15 mouse cellular contexts compared by ENCODE assay signal in genomic region chr7:4860926-4861325, GRCm38 (mm10). TPM values are rescaled to one million over a fixed set of nuclear protein-coding genes. Genes with fewer than 3 reads are reported as not detected.
DNase-seq lines count a peak whose midpoint lies in the region; ATAC-seq and TF ChIP-seq lines count a peak whose summit lies in the region.
"Not testable (repeated sequence)": the region's sequence is repeated elsewhere in the genome, so short reads cannot be mapped to it uniquely, and the experiment has no call there.
"Had no signal": no experiment of that assay in that cellular context is flagged by ENCODE, and none has a peak within 500 bp of the region (broad histone marks: within the 10 kb centered on the region; RNA-seq: fewer than 3 reads in every experiment).

No protein-coding gene starts in this region.

- DNase-seq in kidney, adult 2 months = peak; percentile 81
- peak; percentile 85 for DNase-seq in kidney, adult 9 months
- DNase-seq in kidney, postnatal 36 days = peak; percentile 36 to 60
- DNase-seq in liver, adult 2 months (ENCODE audit: extremely low read depth, low read depth, low spot score) = not testable (repeated sequence)

- not testable (repeated sequence) for H3K4me2 ChIP-seq in embryonic facial prominence, embryonic 13.5 days

- H3K9me3 ChIP-seq in embryonic facial prominence, embryonic 13.5 days = not testable (repeated sequence)

- not testable (repeated sequence) for H3K4me3 ChIP-seq in embryonic facial prominence, embryonic 13.5 days; kidney, adult 2 months (ENCODE audit: insufficient read depth, low read depth, low read length); liver, adult 2 months (ENCODE audit: insufficient read depth, low read depth, low read length)

- H3K36me3 ChIP-seq in embryonic facial prominence, embryonic 13.5 days; kidney, adult 2 months (ENCODE audit: control insufficient read depth, insufficient read depth, low read length); liver, adult 2 months (ENCODE audit: control insufficient read depth, insufficient read depth, low read length): not testable (repeated sequence)

- ATAC-seq in embryonic facial prominence, embryonic 13.5 days (ENCODE audit: insufficient number of reproducible peaks, insufficient read depth, low FRiP score, low TSS enrichment, low read depth) = not testable (repeated sequence)

- not testable (repeated sequence) for TF ChIP-seq POLR2A in kidney, adult 2 months (IDR thresholded peaks at IDR 0.05; ENCODE audit: low read depth, low read length); liver, adult 2 months (IDR thresholded peaks at IDR 0.05; ENCODE audit: extremely low read depth, insufficient read depth, low read length)

- peaks cover 17% of the 10 kb centered on the region for H3K4me1 ChIP-seq in embryonic facial prominence, embryonic 13.5 days
- peaks cover 37% of the 10 kb centered on the region for H3K4me1 ChIP-seq in kidney, adult 2 months (ENCODE audit: control insufficient read depth, insufficient read depth, low read length)
- H3K4me1 ChIP-seq in liver, adult 2 months (ENCODE audit: control insufficient read depth, insufficient read depth, low read length) = peaks cover 25% of the 10 kb centered on the region

- peak overlapping the region; percentile 17; the same call in 1 of the 2 replicates for H3K27ac ChIP-seq in embryonic facial prominence, embryonic 13.5 days
- H3K27ac ChIP-seq in kidney, adult 2 months (ENCODE audit: insufficient read depth, low read depth, low read length) = peak overlapping the region; percentile 98
- H3K27ac ChIP-seq in liver, adult 2 months (replicated peaks; ENCODE audit: insufficient read depth, low read depth, low read length) = peak overlapping the region; percentile 45; the same call in 1 of the 2 replicates

- not testable (repeated sequence) for TF ChIP-seq CTCF in kidney, adult 2 months (conservative IDR thresholded peaks at IDR 0.05; ENCODE audit: insufficient read depth, insufficient read length, low read depth, low read length); liver, adult 2 months (IDR thresholded peaks at IDR 0.05; ENCODE audit: low read depth, low read length)

- H3K9ac ChIP-seq in embryonic facial prominence, embryonic 13.5 days; liver, adult 2 months (ENCODE audit: low read depth, low read length): not testable (repeated sequence)

- 64% methylated on average over 3 of the region's 3 CpGs for WGBS in embryonic facial prominence, embryonic 13.5 days
- WGBS in kidney, adult 2 months = 54% methylated on average over 3 of the region's 3 CpGs
- 64% methylated on average over 3 of the region's 3 CpGs for WGBS in liver, adult 2 months

- not testable (repeated sequence) for H3K79me2 ChIP-seq in liver, adult 2 months (ENCODE audit: control insufficient read depth, insufficient read depth, low read length)

- not testable (repeated sequence) for H3K27me3 ChIP-seq in embryonic facial prominence, embryonic 13.5 days; kidney, adult 2 months (replicated peaks; ENCODE audit: control insufficient read depth, insufficient read depth, low read length); liver, adult 2 months (ENCODE audit: control insufficient read depth, insufficient read depth, low read length)

RNA-seq across cellular contexts. Expression of gene Isoc2b, which starts 9.1 kb away (rescaled TPM):
- 5.9 and 6.5 TPM in 2 replicates for polyA plus RNA-seq in embryonic facial prominence, embryonic 13.5 days (2015; fragmentation: Nextera tagmentation; extraction: Ambion mirVana)
- 41.1 and 47.9 TPM in 2 replicates for polyA plus RNA-seq in kidney, adult 2 months (2012; rRNA removed)
- total RNA-seq in liver, adult 2 months (2014; rRNA removed) = 23.6 and 40.2 TPM in 2 replicates
- 24.0 and 34.6 TPM in 2 replicates for polyA plus RNA-seq in liver, adult 2 months (2012; rRNA removed)
- polyA plus RNA-seq: erythroblast, embryonic 14.5 days had no signal

RNA-seq across cellular contexts. Expression of gene Isoc2a, which starts 16.0 kb away (rescaled TPM):
- polyA plus RNA-seq in embryonic facial prominence, embryonic 13.5 days (2015; fragmentation: Nextera tagmentation; extraction: Ambion mirVana) = 1.3 TPM in 2 replicates
- 174 and 182 TPM in 2 replicates for polyA plus RNA-seq in kidney, adult 2 months (2012; rRNA removed)
- total RNA-seq in liver, adult 2 months (2014; rRNA removed) = 54.3 and 63.5 TPM in 2 replicates
- 103 and 110 TPM in 2 replicates for polyA plus RNA-seq in liver, adult 2 months (2012; rRNA removed)

RNA-seq across cellular contexts. Expression of gene Shisa7, which starts 16.4 kb away (rescaled TPM):
- 0.39 and 0.63 TPM in 2 replicates for polyA plus RNA-seq in embryonic facial prominence, embryonic 13.5 days (2015; fragmentation: Nextera tagmentation; extraction: Ambion mirVana)
- 14.1 and 17.3 TPM in 2 replicates for polyA plus RNA-seq in kidney, adult 2 months (2012; rRNA removed)
- total RNA-seq in liver, adult 2 months (2014; rRNA removed) = under 0.01 TPM in 1 of 2 replicates, not detected in the other
- 0.02 and 0.12 TPM in 2 replicates for polyA plus RNA-seq in liver, adult 2 months (2012; rRNA removed)
- total RNA-seq: CH12.LX had no signal
- polyA plus RNA-seq: erythroblast, embryonic 14.5 days; G1E had no signal

RNA-seq across cellular contexts. Expression of gene Gm36210, which starts 45.4 kb away (rescaled TPM):
- 0.15 TPM in 1 of 2 replicates, not detected in the other for polyA plus RNA-seq in embryonic facial prominence, embryonic 13.5 days (2015; fragmentation: Nextera tagmentation; extraction: Ambion mirVana)
- polyA plus RNA-seq in kidney, adult 2 months (2012; rRNA removed) = 0.16 TPM in 1 of 2 replicates, not detected in the other
- not detected in 2 replicates for total RNA-seq in liver, adult 2 months (2014; rRNA removed)
- polyA plus RNA-seq in liver, adult 2 months (2012; rRNA removed) = 0.13 TPM in 1 of 2 replicates, not detected in the other
- total RNA-seq: adrenal gland, adult 18-20 months; adrenal gland, postnatal 36 days; CH12.LX; G1E had no signal
- polyA plus RNA-seq: activated CD4-positive, CD25-positive, alpha-beta regulatory T cell, adult 4 months; CD4-positive, CD25-positive, alpha-beta regulatory T cell, adult 4 months; embryonic facial prominence, embryonic 12.5 days; embryonic facial prominence, embryonic 15.5 days; erythroblast, embryonic 14.5 days; G1E; Patski had no signal

RNA-seq across cellular contexts. Expression of gene Ube2s, which starts 48.5 kb away (rescaled TPM):
- 347 and 400 TPM in 2 replicates for polyA plus RNA-seq in embryonic facial prominence, embryonic 13.5 days (2015; fragmentation: Nextera tagmentation; extraction: Ambion mirVana)
- 240 and 301 TPM in 2 replicates for polyA plus RNA-seq in kidney, adult 2 months (2012; rRNA removed)
- 22.4 and 24.2 TPM in 2 replicates for total RNA-seq in liver, adult 2 months (2014; rRNA removed)
- polyA plus RNA-seq in liver, adult 2 months (2012; rRNA removed) = 45.9 and 74.3 TPM in 2 replicates

Comparison
In these comparisons a context has a peak if more than half of its experiments do, and no peak if none do; other contexts are left out.
1. H3K27ac ChIP-seq: peak in every context shown above with its lines; median percentile 98 in kidney, adult 2 months; 45 in liver, adult 2 months; 17 in embryonic facial prominence, embryonic 13.5 days.
2. RNA of gene Isoc2a, which starts 16.0 kb away (polyA plus RNA-seq): 174 to 182 TPM in kidney, adult 2 months and 103 to 110 TPM in liver, adult 2 months; 1.3 TPM in embryonic facial prominence, embryonic 13.5 days; every median in the first group is over 10 times any median in the second.